In genomic region chr10:120957486-120957885, GRCm38 (mm10) we compare ENCODE assay signal across 17 mouse cellular contexts. TPM values are rescaled to one million over a fixed set of nuclear protein-coding genes. Genes with fewer than 3 reads are reported as not detected.
"Had no signal": no experiment of that assay in that cellular context is flagged by ENCODE, and none has a peak within 500 bp of the region (broad histone marks: within the 10 kb centered on the region; RNA-seq: fewer than 3 reads in every experiment).

No protein-coding gene starts in this region.

- H3K4me2 ChIP-seq: limb, embryonic 13.5 days; neural tube, embryonic 13.5 days had no signal

- H3K4me3 ChIP-seq: left cerebral cortex, adult 2 months; limb, embryonic 13.5 days; midbrain, embryonic 10.5 days; neural tube, embryonic 13.5 days had no signal

- H3K9ac ChIP-seq: limb, embryonic 13.5 days; neural tube, embryonic 13.5 days had no signal

- ATAC-seq: hindbrain, postnatal 0 days had no signal

- H3K27ac ChIP-seq: hindbrain, postnatal 0 days; kidney, postnatal 0 days; left cerebral cortex, adult 2 months; limb, embryonic 13.5 days; midbrain, embryonic 10.5 days; neural tube, embryonic 13.5 days had no signal

- H3K9me3 ChIP-seq: limb, embryonic 13.5 days; midbrain, embryonic 10.5 days; neural tube, embryonic 13.5 days had no signal

- H3K27me3 ChIP-seq: limb, embryonic 13.5 days; neural tube, embryonic 13.5 days had no signal

- H3K36me3 ChIP-seq: neural tube, embryonic 13.5 days had no signal

- DNase-seq: kidney, adult 11 months; kidney, adult 9 months; kidney, postnatal 36 days; lung, adult 18-20 months; midbrain, embryonic 14.5 days; retina, postnatal 1 day; right cerebral cortex, postnatal 4 days; spleen, adult 18-20 months; thymus, adult 18-20 months; thymus, postnatal 25 days had no signal

RNA-seq across cellular contexts. Expression of gene Msrb3, which starts 58.6 kb away (rescaled TPM):
- total RNA-seq: monocyte, adult 5-6 weeks had no signal
